Mouse (Mus musculus) E14TG2a.4 (cell line): ENCODE data around the gene Snx13.

ENCODE experiments used
- CTCF ChIP-seq: conservative IDR thresholded peaks from 2 replicates; pipeline ENCODE4 v1.5.1; 2014; ENCODE audit warnings: low read length
- POU5F1 ChIP-seq: IDR thresholded peaks from 2 replicates; pipeline ENCODE4 v1.6.1; 2014; ENCODE audit warnings: low read length, borderline replicate concordance

DNA sequence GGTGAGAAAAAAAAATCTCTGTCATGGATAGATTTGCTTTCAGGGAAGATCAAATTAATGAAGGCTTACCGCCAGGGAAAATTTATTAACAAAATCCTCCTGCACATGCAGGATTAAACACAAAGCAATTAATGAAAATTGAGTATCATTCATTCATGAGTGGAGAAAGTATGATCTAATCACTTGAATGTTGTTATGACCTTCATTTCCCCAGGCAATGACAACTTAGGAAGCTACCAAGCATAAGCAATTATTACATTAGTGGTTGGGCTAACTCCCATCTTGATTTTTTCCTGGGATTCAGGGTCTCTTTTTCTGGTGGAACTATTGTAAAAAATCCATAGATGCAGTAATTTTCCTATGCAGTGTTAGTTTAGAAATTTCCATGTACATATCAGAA, 39.1 kb upstream of the Snx13 start:
- TF ChIP-seq CTCF (no peak), POU5F1 (no peak)
